Mouse (Mus musculus) CH12.LX (cell line): Measurements from ENCODE around the gene Ttc41.

Experiments used
- CTCF ChIP-seq, 2 experiments: IDR thresholded peaks in 1 of 2; conservative IDR thresholded peaks in 1 of 2; 2 replicates each; pipeline ENCODE4 v1.5.1; 2011 to 2012; ENCODE audit warnings: low read depth in 2 of 2, low read length in 2 of 2, improper control_type of control experiment in 1 of 2, inconsistent platforms in 1 of 2, mild to moderate bottlenecking in 1 of 2, moderate library complexity in 1 of 2
- EP300 ChIP-seq: IDR thresholded peaks from 2 replicates; pipeline ENCODE4 v1.6.1; 2011; ENCODE audit warnings: low read length, improper control_type of control experiment
- GABPA ChIP-seq: IDR thresholded peaks from 2 replicates; pipeline ENCODE4 v1.6.1; 2012; ENCODE audit warnings: low read depth, low read length, improper control_type of control experiment, inconsistent platforms; ENCODE audit not compliant: insufficient replicate concordance
- MAFK ChIP-seq: IDR thresholded peaks from 2 replicates; pipeline ENCODE4 v1.6.1; 2011; ENCODE audit warnings: low read length, improper control_type of control experiment; ENCODE audit not compliant: insufficient replicate concordance
- MEF2A ChIP-seq: IDR thresholded peaks from 2 replicates; pipeline ENCODE4 v1.6.1; 2014; ENCODE audit warnings: low read depth, mild to moderate bottlenecking, inconsistent platforms, low read length, improper control_type of control experiment, borderline replicate concordance
- MXI1 ChIP-seq: IDR thresholded peaks from 2 replicates; pipeline ENCODE4 v1.6.1; 2011; ENCODE audit warnings: mild to moderate bottlenecking, low read depth, low read length, improper control_type of control experiment
- POLR2A ChIP-seq: IDR thresholded peaks from 2 replicates; pipeline ENCODE4 v1.6.1; 2011; ENCODE audit warnings: low read depth, mild to moderate bottlenecking, improper control_type of control experiment, low read length
- RCOR1 ChIP-seq: conservative IDR thresholded peaks from 2 replicates; pipeline ENCODE4 v1.6.1; 2012; ENCODE audit warnings: low read depth, mild to moderate bottlenecking, inconsistent platforms, low read length, improper control_type of control experiment

DNA sequence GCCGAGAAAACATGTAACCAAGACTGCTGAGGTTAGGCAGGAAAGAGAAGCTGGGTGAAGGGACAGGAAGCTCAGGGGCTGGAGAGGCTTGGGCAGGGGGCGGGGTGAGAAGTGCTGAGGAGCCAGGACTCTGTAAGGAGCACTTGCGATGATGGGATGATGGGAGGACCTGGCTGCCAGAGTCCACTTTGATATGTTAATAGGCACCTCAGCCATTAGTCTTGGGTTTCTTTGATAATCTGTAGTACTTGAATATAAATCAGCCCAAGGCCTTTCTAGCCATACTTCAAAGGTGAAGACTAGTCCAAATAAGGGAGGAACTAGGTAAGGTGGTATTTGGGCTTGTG lies 56.7 kb downstream of the Ttc41 start:
- TF ChIP-seq MXI1 (no peak), POLR2A (no peak), MEF2A (no peak), CTCF (conservative IDR thresholded peaks at IDR 0.05 in 1 of 2, IDR thresholded peaks at IDR 0.05 in 1 of 2; ENCODE audit: low read depth in 2 of 2, low read length in 2 of 2) (no peak), GABPA (no peak), EP300 (no peak), RCOR1 (no peak), MAFK (no peak)
